Mouse (Mus musculus) bone marrow, adult 2 months (tissue): ENCODE results near the gene Trp63.

Experiments
- CTCF ChIP-seq: fragments of 200-500 bp; IDR thresholded peaks from 2 replicates; pipeline ENCODE4 v1.5.1; 2011; ENCODE audit warnings: low read length, control low read depth; ENCODE audit not compliant: control insufficient read depth, insufficient read depth
- POLR2A ChIP-seq: fragments of 200-500 bp; IDR thresholded peaks from 2 replicates; pipeline ENCODE4 v1.6.1; 2011; ENCODE audit warnings: low read depth, mild to moderate bottlenecking, control low read depth, low read length, borderline replicate concordance; ENCODE audit not compliant: control insufficient read depth

DNA sequence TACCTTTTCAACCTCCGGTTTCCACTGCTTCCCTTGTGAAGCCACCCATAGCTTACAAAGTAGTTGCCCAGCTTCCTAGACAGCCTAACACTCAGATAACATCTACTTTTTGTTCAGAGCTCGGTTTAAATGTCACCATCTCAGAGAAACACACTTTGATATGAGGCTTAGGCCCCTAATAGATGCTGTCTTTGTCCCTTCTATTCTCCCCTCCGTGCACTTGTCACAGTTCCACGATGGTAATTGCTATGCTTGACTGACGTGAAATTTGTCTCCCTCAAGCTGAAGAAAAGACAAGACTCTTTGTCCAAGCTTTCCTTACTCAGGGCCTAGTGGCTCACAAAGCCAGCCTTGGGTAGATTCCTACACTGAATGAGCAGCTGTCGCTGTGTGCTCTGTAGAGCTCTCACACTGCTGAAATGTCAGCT lies 54.1 kb downstream of the Trp63 start:
- TF ChIP-seq CTCF (no peak), POLR2A (no peak)
